Mouse (Mus musculus) G1E-ER4 (cell line): ENCODE data around the gene Atp2a2. TPM values are rescaled to one million over a fixed set of nuclear protein-coding genes. Genes with fewer than 3 reads are reported as not detected.

ENCODE experiments used
- GATA1 ChIP-seq: IDR thresholded peaks from one replicate; pipeline ENCODE4 v1.8.0; 2012; ENCODE audit warnings: low read length, inconsistent platforms
- polyA plus RNA-seq: library from polyadenylated mRNA; stranded (reverse); fragments of >175 nt; gene quantifications from 2 replicates; pipeline ENCODE4 v1.2.3, GENCODE M21; 2012

Gene Atp2a2
- polyA plus RNA-seq, 1 experiment = 53.5 TPM

GRCm38 (mm10) chr5:122450913-122451317 is 51.1 kb downstream of the Atp2a2 start:
- no peak for TF ChIP-seq GATA1

GRCm38 (mm10) chr5:122449946-122450345 is 52.1 kb downstream of the Atp2a2 start:
- no peak for TF ChIP-seq GATA1

- no peak for TF ChIP-seq GATA1
Measured at GRCm38 (mm10) chr5:122448869-122449268, 53.2 kb downstream of the Atp2a2 start.

- no peak for TF ChIP-seq GATA1
Measured at GRCm38 (mm10) chr5:122447857-122448256, 54.2 kb downstream of the Atp2a2 start.

- TF ChIP-seq GATA1 = no peak
Measured at GRCm38 (mm10) chr5:122445051-122445610, 56.9 kb downstream of the Atp2a2 start.

- no peak for TF ChIP-seq GATA1
Measured at GRCm38 (mm10) chr5:122444492-122444891, 57.5 kb downstream of the Atp2a2 start.

GRCm38 (mm10) chr5:122440095-122440630 is 61.9 kb downstream of the Atp2a2 start:
- no peak for TF ChIP-seq GATA1

- no peak for TF ChIP-seq GATA1
Measured at GRCm38 (mm10) chr5:122439400-122440094, 62.5 kb downstream of the Atp2a2 start.

- no peak for TF ChIP-seq GATA1
Measured at GRCm38 (mm10) chr5:122434541-122434940, 67.5 kb downstream of the Atp2a2 start.

GRCm38 (mm10) chr5:122431221-122431620 is 70.8 kb downstream of the Atp2a2 start:
- TF ChIP-seq GATA1 = no peak

- no peak for TF ChIP-seq GATA1
Measured at GRCm38 (mm10) chr5:122430036-122430775, 71.8 kb downstream of the Atp2a2 start.

GRCm38 (mm10) chr5:122425550-122425949 is 76.5 kb downstream of the Atp2a2 start:
- no peak for TF ChIP-seq GATA1

- TF ChIP-seq GATA1 = no peak
Measured at GRCm38 (mm10) chr5:122423083-122423482, 78.9 kb downstream of the Atp2a2 start.

- TF ChIP-seq GATA1 = no peak
Measured at GRCm38 (mm10) chr5:122422071-122422964, 79.7 kb downstream of the Atp2a2 start.
